Mouse (Mus musculus) heart, adult 9 months (tissue): ENCODE measurements at regions not wholly inside any gene's neighbourhood (a gene's known extent, or its start where the extent isn't known, plus 50 kb on each side); places are given as distances from the start of the nearest gene placed in this dataset.

Experiments
- DNase-seq, 2 experiments: peaks; one replicate each; pipeline ENCODE4 v3.0.0; 2022; ENCODE audit warnings: low spot score in 2 of 2

DNA sequence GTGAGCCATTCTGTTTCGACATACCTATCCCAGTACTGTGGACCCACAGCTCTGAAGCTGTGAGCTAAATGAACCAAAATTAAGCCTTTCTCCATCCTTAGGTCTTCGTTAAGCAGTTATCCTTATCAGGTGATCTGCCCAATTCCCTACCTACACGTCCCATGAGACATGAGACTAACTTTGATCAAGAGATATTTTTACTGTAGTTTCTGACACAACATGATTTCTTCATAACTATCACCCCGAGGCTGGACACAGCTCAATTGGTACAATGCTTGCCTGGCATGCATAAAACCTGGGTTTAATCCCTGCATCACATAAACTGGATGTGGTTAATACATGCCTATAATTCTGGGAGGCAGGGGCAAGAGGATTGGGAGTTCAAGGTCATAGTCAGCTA is 82.2 kb upstream of the Elovl6 start:
- DNase-seq, result no peak

DNA sequence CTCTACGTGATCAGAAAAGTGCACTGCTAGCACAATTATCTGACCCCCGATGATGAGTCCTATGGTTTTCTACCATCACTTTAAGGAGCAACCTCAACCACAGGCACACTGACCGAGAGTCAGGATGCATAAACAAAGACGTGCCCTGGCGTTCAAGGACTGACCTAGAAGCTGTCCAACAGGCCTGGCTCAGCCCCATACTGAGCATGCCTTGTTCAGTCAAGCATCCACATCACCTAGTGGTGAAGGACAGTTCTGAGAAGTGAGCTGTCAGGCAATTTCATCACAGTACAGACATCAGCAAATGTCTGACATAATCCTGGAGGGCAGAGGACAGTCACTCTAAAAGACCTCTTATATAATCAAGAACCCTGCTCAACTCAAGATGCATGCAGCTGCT is 81.5 kb upstream of the Elovl6 start:
- no peak for DNase-seq

DNA sequence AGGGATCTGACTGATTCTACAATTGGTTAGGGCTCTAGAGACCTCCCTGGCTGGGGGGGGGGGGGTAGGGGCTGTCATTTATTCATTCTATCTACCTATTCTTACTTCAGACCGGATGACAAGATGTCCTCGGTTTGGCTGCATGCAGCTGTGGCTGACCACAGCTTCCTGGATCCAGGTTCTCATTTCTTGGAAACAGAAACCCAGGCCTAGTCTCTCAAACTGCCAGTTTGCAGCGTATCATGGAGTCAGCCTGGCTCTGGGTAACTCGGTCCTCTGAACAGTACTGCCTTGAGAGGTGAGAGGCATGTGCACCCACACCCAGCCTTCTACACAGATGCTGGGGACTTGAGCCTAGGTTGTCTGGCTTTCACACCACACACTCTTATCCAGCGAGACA is 62.1 kb upstream of the Elovl6 start:
- no peak for DNase-seq

DNA sequence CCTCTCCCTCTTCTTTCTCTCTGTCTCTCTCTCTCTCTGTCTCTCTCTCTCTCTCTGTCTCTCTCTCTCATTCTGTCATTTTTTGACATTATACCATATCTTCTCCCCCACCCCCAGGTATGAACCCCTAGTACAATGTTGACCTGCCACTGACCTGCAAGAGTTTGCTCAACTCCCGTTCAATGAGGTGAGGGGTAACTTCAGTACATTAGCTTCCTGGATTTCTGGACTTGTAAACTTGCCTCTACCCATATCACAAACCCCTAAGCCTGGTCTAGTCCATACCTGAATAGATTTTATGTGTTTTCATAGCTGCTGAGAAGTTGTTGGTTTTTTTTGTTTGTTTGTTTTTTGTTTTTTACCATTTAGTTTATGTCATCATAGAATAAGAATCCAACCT is 60.8 kb upstream of the Elovl6 start:
- no peak for DNase-seq

DNA sequence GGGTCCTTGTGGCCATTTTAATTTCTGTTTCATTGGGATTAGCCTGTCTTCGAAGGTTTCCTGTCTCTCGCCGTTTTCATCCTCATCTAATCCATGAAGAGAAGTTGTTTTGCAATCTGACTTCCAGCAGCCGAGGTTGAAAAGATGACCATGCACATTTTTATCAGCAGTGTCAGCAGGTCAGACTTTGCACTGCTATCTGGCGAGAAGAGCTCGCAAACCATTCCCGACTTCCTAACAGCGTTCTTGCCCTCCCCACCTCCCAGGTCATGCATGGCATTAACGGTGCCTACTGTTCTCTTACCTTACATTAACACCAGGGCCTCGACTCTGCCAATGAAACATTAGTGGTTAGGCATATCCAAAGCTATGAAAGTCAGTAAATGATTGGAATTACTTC is 60.1 kb upstream of the Elovl6 start:
- DNase-seq, result no peak

DNA sequence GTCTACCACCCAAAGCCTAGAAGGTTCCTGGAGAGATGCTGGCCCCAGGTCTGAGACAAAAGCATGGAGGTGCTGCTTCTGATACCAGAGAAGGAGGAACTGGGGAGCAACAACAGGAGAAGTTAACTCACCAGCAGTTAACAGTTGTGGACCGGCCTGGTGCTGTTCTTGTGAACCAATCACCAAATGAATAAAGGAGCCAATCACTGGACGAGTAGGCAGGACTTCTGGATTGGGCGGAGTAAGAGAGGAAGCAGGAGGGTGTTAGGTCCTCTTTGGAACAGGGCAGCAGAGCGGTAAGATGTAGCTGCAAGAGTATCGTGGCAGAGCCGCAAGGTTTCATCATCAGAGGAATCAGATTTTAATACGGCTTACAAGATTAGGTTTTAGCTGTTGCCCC is 57.7 kb upstream of the Elovl6 start:
- no peak for DNase-seq

DNA sequence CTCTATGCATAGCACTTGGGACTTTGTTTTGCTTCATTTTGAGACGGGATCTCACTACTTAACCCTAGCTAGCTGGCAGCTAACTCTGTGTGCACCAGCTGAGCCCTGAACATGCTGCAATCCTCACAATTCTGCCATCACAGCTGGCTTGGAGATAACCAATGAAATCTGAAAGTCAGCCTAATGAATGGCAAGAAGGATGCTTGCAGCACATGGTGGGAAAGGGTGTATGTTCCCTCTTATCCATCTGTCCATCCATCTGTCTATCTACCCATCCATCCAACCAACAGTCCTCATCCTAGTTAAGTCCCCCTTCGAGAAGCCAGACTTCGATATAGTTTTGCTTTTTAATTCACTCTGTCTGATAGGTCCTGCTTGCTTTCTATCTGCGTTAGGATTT is 55.9 kb upstream of the Elovl6 start:
- no peak for DNase-seq

DNA sequence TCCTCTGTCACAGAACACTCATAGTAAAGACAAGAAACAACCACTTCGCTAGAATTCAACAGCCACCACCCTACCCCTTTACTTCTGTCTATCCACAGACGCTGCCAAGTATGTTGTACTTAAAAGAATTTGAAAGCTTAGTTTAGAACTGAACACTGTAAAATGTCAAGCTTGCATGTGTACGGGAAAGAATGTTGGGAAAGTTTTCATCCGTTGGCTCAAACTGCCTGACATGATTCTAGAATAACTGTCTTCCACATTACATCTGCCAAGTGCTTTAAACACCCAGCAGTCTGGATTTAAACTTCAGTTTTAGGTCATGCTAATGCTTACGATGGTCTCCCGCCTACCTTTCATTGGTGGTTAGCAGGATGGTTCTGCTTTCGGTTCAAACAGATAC is 54.1 kb upstream of the Elovl6 start:
- DNase-seq, result no peak

DNA sequence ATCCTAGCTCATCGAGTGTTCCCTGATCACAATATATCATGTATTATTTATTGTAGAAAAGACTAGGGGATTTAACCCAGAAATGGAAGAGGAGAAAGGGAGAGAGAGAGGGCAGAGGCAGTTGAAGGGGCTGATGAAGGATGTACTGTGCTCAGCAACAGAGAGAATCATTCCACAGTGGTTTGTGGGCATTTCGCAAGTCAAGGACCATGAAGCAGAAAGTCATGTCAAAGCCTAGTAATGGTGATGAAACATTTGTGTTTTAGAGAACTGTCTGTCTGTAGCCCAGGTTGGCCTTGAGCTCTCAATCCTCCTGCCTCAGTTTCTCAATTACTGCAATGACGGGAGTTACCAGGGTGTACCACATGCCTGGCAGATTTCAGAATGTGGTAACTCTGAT is 50.9 kb upstream of the Elovl6 start:
- no peak for DNase-seq
